Mouse (Mus musculus) G1E (cell line): ENCODE results near the gene Exoc6.

Source experiments
- CTCF ChIP-seq: IDR thresholded peaks from 2 replicates; pipeline ENCODE4 v1.5.1; 2012; ENCODE audit warnings: low read depth, low read length, inconsistent platforms, mixed read lengths
- GATA1 ChIP-seq: IDR thresholded peaks from 2 replicates; pipeline ENCODE4 v1.6.1; 2012; ENCODE audit warnings: borderline replicate concordance, low read length, inconsistent platforms, mixed read lengths
- GATA2 ChIP-seq: IDR thresholded peaks from 2 replicates; pipeline ENCODE4 v1.6.1; 2012; ENCODE audit warnings: low read depth, low read length, inconsistent platforms, borderline replicate concordance
- POLR2AphosphoS5 ChIP-seq: IDR thresholded peaks from 2 replicates; pipeline ENCODE4 v1.6.1; 2012; ENCODE audit warnings: low read depth, low read length, inconsistent platforms; ENCODE audit not compliant: insufficient replicate concordance
- TAL1 ChIP-seq: conservative IDR thresholded peaks from 2 replicates; pipeline ENCODE4 v1.6.1; 2012; ENCODE audit warnings: low read depth, low read length, inconsistent platforms, mixed read lengths

DNA sequence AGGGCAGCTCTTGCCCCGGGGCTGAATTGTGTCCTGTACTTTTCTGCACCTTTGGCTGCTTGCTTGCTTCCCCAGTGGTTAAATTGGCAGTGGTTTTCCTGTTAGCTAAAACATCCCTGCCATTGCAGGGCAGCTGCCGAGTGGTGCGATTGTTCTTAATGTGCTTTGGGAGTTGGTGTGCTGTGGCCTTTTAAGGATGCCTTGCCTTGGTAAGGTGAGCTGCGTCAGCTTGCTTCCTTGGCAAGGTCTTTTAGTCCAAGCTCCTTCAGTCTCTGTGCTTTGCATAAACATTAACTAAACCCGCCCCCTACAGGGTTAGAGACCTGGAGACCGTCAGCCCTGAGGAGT lies 9.8 kb downstream of the Exoc6 start:
- TF ChIP-seq TAL1: no peak
- TF ChIP-seq CTCF: no peak
- no peak for TF ChIP-seq POLR2AphosphoS5
- TF ChIP-seq GATA1: no peak
- TF ChIP-seq GATA2: no peak
